Mouse (Mus musculus) Muller cell, postnatal 12 days (primary cell): Measurements from ENCODE around the gene Baiap2l1.

ENCODE experiments used
- DNase-seq: peaks from one replicate; pipeline ENCODE4 v3.0.0-alpha.2; 2015; ENCODE audit errors: inconsistent ontology term

Gene Baiap2l1

DNA sequence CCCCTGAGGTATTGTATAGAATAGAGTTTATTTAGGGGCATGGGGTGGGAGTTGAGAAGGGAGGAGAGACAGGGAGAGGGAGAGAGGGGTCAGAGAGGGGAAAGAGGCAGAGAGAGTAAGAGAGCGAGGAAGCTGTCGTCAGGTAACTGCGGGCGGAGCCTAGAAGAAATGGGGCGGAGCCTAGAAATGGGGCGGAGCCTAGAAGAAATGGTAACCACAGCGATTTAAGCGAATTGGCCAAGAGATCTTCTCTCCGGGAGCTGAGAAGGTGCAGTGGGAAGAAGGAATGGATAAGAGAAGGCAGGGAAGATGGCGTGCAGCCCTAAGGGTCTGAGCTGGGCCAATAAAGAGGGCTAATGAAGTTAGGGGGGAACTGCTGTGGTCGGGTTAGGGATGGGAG is 131.7 kb downstream of the Baiap2l1 start:
- DNase-seq = no peak

DNA sequence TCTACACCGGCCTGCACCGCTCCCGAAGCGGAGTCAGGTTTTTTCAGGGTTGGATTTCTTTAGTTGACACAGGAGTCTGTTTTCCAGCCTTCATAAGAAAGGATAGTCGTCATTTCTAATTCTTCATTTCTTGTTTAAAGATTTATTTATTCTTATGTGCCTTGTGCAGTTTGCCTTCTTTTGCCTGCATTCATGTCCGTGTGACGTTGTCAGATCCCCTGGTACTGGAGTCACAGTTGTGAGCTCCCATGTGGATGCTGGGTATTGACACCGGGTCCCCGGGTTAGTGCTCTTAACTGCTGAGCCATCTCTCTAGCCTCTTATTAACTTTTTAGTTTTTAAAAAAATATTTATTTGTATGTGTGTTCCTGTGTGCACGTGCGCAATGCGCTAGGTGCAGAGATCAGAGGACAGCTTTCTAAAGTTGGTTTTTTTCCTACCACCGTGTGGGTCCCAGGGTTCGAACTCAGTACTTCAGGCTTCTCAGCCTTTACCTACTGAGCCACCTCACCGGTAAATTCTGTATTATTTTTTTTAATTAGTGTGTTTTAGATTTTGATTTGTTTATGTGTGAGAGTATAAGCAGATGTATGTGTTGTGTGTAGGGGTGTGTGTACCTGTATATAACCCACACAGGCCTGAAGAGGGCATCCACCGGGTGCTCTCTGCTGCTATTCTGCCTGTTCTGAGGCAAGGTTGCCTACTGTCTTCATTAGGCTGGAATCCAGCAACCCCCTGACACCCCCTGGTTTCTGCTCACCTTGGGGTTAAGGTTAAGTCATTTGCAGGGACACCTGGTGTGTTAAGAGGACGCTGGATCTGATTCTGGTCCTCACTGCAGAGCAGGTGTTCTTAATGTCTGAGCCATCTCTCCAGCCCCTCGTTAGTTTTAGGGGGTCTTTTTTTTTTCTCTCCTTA is 133.8 kb downstream of the Baiap2l1 start:
- DNase-seq = no peak

DNA sequence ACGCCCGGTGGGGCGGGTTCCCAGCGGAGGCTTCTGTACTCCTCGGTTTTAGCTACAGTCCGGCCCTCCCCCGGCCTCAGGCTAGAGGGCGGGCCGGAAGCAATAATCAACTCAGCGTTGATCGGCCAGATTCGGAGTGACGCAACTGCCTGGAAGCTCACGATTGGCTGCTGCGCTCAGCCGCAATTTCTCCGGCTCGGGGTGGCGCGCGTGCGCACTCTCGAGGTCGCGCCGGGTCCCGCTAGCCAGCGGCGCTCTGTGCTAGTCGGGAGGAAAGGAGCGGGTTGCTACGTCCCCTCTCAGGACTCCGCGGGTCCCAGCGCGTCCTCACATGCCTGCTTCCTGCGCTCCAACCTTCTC is 134.4 kb downstream of the Baiap2l1 start, which contains the start of gene Tecpr1:
Tecpr1 (minus strand) TSS at position 113 of the 360 bp plus-strand sequence.
- peak; percentile 96 for DNase-seq

DNA sequence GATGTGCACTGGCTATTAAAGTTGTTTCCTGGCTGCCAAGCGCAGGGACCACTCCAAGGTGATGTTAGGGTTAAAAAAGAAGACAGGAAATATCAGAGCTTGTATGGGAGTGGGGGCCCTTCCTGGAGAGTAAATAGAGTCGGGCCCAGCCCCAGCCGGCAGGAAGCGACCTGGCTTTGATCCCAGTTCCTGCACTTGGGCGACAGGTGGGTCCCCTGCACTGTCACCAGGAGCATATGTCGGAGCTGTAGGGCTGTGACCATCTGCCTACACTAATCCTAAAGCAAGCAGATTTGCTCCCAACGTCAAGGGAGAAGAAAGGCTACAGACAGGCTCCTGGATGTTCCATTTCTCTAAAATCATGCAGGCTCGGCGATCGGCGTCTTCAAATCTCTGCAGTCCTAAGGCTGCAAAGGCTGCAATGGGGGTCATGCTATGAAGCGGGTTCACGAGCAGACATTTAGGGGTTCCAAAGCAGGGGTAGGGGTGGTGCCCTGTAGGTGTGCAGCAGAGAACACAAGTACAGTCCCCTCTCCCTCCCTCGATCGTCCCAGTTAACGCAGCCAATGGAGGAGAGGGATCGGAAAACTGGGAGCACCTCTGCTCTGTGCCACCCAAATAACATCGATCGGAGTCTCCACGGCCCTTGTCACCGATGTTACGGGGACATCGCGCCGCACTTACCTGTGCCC is 135.0 kb downstream of the Baiap2l1 start:
- peak; percentile 12 for DNase-seq

DNA sequence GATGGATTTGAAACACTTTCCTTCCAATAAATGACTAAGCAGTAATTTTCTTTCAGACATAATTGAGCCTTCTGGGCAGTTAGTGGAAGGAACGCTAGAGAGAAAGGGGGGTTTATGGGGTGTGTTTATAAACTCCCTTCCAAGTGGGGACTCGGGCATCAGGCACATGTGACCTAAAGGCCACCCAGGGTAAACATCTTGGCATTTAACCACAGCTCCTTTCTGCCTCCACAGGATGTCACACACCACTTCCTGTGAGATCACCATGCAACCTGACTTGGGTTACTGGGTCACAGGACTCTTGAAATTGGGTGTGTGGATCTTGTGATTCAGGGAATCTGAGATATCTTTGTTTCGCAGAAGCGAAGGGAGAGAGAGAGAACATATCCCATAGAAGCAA is 136.6 kb downstream of the Baiap2l1 start:
- DNase-seq = no peak

DNA sequence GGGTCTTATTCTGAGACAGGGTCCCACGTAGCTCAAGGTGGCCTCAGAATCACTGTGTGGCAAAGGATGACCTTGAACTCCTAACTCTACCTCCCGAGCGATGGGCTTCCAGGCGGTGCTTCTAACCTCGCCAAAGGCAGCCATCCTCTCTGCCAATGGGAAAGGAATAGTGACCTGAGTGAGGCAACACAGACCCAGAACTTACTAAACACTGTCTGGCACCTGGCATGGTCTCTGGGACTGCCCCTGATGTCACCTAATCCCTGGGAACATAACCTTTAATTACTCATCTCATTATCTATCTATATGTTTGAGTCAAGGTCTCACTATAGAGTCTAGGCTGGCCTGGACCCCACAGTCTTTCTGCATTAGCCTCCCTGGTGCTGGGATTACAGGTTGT is 138.0 kb downstream of the Baiap2l1 start:
- no peak for DNase-seq

DNA sequence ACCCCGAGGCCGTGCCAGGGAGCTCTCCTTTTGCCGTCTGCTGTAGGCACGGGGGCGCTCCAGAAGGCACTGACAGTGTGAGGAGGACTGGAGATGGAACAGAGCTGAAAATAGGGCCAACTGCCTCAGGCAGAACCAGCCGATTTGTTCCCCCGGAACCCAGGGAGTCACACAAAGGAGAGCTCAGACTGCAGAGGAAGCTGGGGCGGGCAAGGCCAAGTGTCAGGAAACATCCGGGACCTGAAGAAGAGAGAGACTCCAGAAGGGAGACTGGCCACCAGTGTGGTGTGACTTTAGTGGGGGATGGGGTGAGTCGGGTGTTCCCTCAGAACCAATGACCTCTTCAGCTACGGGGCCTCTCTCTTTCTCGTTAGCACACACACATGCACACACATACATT is 138.6 kb downstream of the Baiap2l1 start:
- no peak for DNase-seq

DNA sequence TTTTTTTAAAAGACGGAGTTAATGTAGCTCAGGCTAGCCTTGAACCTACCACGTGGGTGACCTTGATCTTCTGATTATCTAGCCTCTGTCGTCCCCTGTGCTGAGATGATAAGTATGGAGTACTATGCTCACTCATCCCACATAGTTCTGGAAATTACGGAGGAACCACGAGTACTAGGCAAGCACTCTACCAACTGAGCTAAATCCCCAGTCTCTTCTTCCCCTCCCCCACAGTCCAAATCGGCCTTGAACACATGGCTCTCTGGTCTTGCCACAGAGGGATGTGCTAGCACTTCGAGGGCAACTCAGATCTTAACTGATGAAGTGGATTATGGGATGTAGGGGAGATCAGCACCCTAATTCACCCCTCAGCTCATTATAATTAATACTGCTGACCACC is 139.9 kb downstream of the Baiap2l1 start:
- DNase-seq = no peak

DNA sequence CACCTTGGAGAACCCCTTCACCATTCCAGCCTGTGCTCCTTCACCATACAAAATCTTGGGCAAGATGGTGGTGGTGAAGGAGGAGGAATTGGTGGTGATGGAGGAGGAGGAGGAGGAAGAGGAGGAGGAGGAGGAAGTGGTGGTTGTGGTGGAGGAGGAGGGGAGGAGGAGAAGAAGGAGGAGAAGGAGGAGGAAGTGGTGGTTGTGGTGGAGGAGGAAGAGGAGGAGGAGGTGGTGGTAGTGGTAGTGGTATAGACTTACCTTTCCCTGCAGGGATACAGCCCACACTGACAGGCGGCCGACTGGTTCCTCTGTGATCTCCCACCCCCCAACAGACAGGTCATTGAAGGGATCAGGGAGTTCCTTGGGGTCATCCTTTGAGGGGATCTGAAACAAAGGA is 141.9 kb downstream of the Baiap2l1 start:
- no peak for DNase-seq
